Mouse (Mus musculus) stomach, embryonic 15.5 days (tissue): ENCODE results near the gene Zfp663. TPM values are rescaled to one million over a fixed set of nuclear protein-coding genes. Genes with fewer than 3 reads are reported as not detected.

Source experiments
- ATAC-seq: fragments of 200-750 bp; cut with Nextera tagmentation; 2 replicates; pipeline ENCODE4 v1.8.0; 2017; ENCODE audit warnings: low read depth, moderate number of reproducible peaks, moderate TSS enrichment; ENCODE audit not compliant: insufficient read depth, low FRiP score
- H3K27ac ChIP-seq: fragments of 300-500 bp; sonication (generic); 2 replicates; pipeline ENCODE4 v1.5.1; 2015; ENCODE audit warnings: mild to moderate bottlenecking, inconsistent platforms
- H3K27me3 ChIP-seq: fragments of 300-500 bp; sonication (generic); replicated peaks from 2 replicates; pipeline ENCODE4 v1.6.1; 2015; ENCODE audit warnings: inconsistent platforms
- H3K36me3 ChIP-seq: fragments of 300-500 bp; sonication (generic); 2 replicates; pipeline ENCODE4 v1.6.1; 2015; ENCODE audit warnings: inconsistent platforms
- H3K4me1 ChIP-seq: fragments of 300-500 bp; sonication (generic); 2 replicates; pipeline ENCODE4 v1.6.1; 2015; ENCODE audit warnings: inconsistent platforms
- H3K4me2 ChIP-seq: fragments of 300-500 bp; sonication (generic); 2 replicates; pipeline ENCODE4 v1.6.1; 2015; ENCODE audit warnings: mild to moderate bottlenecking, inconsistent platforms
- H3K4me3 ChIP-seq: fragments of 300-500 bp; sonication (generic); replicated peaks from 2 replicates; pipeline ENCODE4 v1.5.1; 2015; ENCODE audit warnings: inconsistent platforms
- H3K9ac ChIP-seq: fragments of 300-500 bp; sonication (generic); 2 replicates; pipeline ENCODE4 v1.6.1; 2015; ENCODE audit warnings: inconsistent platforms
- H3K9me3 ChIP-seq: fragments of 300-500 bp; sonication (generic); 2 replicates; pipeline ENCODE4 v1.6.1; 2016; ENCODE audit warnings: inconsistent platforms
- WGBS: fragments of 180-500 bp; shearing (Covaris S2); methylation state at CpG from one replicate; pipeline ENCODE4 v1.1.7; 2015; 5-methylcytosine and 5-hydroxymethylcytosine counted together
- polyA plus RNA-seq: library from polyadenylated mRNA; unstranded; fragments of >200 nt; fragmentation: Nextera tagmentation; extraction: Ambion mirVana; gene quantifications from 2 replicates; pipeline ENCODE4 v1.2.1, GENCODE M21; 2015

The Zfp663 gene
- polyA plus RNA-seq: 0.64 and 0.66 TPM in 2 replicates

- Histone ChIP-seq H3K36me3 (no peaks in the 10 kb centered on the region), H3K27me3 (peaks cover 16% of the 10 kb centered on the region), H3K4me3 (peak within 1 kb of the TSS; percentile 16; the same call in 1 of the 2 replicates), H3K4me1 (peaks cover 21% of the 10 kb centered on the region), H3K9ac (no peak within 1 kb of the TSS), H3K4me2 (peak within 1 kb of the TSS; percentile 48), H3K27ac (no peak within 1 kb of the TSS), H3K9me3 (no peaks in the 10 kb centered on the region)
- 1% methylated on average over 27 of the region's 27 CpGs for WGBS
- ATAC-seq: no peak
Observed at GRCm38 (mm10) chr2:165368496-165368895, at the start of gene Zfp663. Gene Zfp663, minus strand, starts transcription at chr2:165368729.

- H3K4me1 ChIP-seq: no peaks in the 10 kb centered on the region
- H3K36me3 ChIP-seq: no peaks in the 10 kb centered on the region
- H3K27me3 ChIP-seq: no peaks in the 10 kb centered on the region
- no peak overlapping the region for H3K4me3 ChIP-seq
- no peak overlapping the region for H3K4me2 ChIP-seq
- ATAC-seq: peak; percentile 56; the same call in 1 of the 2 replicates
- no peak overlapping the region for H3K27ac ChIP-seq
- no peak overlapping the region for H3K9ac ChIP-seq
- H3K9me3 ChIP-seq: no peaks in the 10 kb centered on the region
- WGBS: 71% methylated on average over 7 of the region's 7 CpGs
Observed at GRCm38 (mm10) chr2:165417291-165417690, 48.8 kb upstream of the Zfp663 start.

- Histone ChIP-seq H3K27me3 (no peaks in the 10 kb centered on the region), H3K36me3 (no peaks in the 10 kb centered on the region), H3K27ac (no peak overlapping the region), H3K4me1 (no peaks in the 10 kb centered on the region), H3K9ac (no peak overlapping the region), H3K4me2 (no peak overlapping the region), H3K4me3 (no peak overlapping the region), H3K9me3 (no peaks in the 10 kb centered on the region)
- 56% methylated on average over 6 of the region's 6 CpGs for WGBS
- no peak for ATAC-seq
Observed at GRCm38 (mm10) chr2:165415795-165416194, 47.3 kb upstream of the Zfp663 start.

- Histone ChIP-seq H3K9me3 (no peaks in the 10 kb centered on the region), H3K36me3 (no peaks in the 10 kb centered on the region), H3K27me3 (no peaks in the 10 kb centered on the region), H3K4me2 (no peak overlapping the region), H3K4me3 (no peak overlapping the region), H3K4me1 (no peaks in the 10 kb centered on the region), H3K27ac (no peak overlapping the region), H3K9ac (no peak overlapping the region)
- ATAC-seq: no peak
- WGBS: 42% methylated on average over 11 of the region's 11 CpGs
Observed at GRCm38 (mm10) chr2:165415141-165415721, 46.7 kb upstream of the Zfp663 start.

- no peaks in the 10 kb centered on the region for H3K9me3 ChIP-seq
- WGBS: 68% methylated on average over 5 of the region's 5 CpGs
- no peak overlapping the region for H3K9ac ChIP-seq
- H3K27me3 ChIP-seq: no peaks in the 10 kb centered on the region
- no peak overlapping the region for H3K4me2 ChIP-seq
- ATAC-seq: no peak
- H3K4me1 ChIP-seq: no peaks in the 10 kb centered on the region
- H3K27ac ChIP-seq: no peak overlapping the region
- no peaks in the 10 kb centered on the region for H3K36me3 ChIP-seq
- H3K4me3 ChIP-seq: no peak overlapping the region
Observed at GRCm38 (mm10) chr2:165414321-165414720, 45.8 kb upstream of the Zfp663 start.

GRCm38 (mm10) chr2:165413884-165414283 is 45.4 kb upstream of the Zfp663 start:
- Histone ChIP-seq H3K9me3 (no peaks in the 10 kb centered on the region), H3K9ac (no peak overlapping the region), H3K27me3 (no peaks in the 10 kb centered on the region), H3K4me1 (no peaks in the 10 kb centered on the region), H3K4me3 (no peak overlapping the region), H3K4me2 (no peak overlapping the region), H3K27ac (no peak overlapping the region), H3K36me3 (no peaks in the 10 kb centered on the region)
- WGBS: 63% methylated on average over 3 of the region's 3 CpGs
- no peak for ATAC-seq

GRCm38 (mm10) chr2:165407700-165408301 is 39.3 kb upstream of the Zfp663 start:
- H3K4me1 ChIP-seq: peaks cover 6% of the 10 kb centered on the region; the same call in 1 of the 2 replicates
- H3K4me2 ChIP-seq: no peak overlapping the region
- no peak overlapping the region for H3K9ac ChIP-seq
- no peaks in the 10 kb centered on the region for H3K9me3 ChIP-seq
- no peak for ATAC-seq
- H3K4me3 ChIP-seq: no peak overlapping the region
- H3K27ac ChIP-seq: no peak overlapping the region
- 39% methylated on average over 10 of the region's 10 CpGs for WGBS
- H3K27me3 ChIP-seq: no peaks in the 10 kb centered on the region
- no peaks in the 10 kb centered on the region for H3K36me3 ChIP-seq

GRCm38 (mm10) chr2:165405351-165405750 is 36.8 kb upstream of the Zfp663 start:
- H3K36me3 ChIP-seq: no peaks in the 10 kb centered on the region
- peak; percentile 48; the same call in 1 of the 2 replicates for ATAC-seq
- H3K4me1 ChIP-seq: peaks cover 13% of the 10 kb centered on the region; the same call in 1 of the 2 replicates
- H3K27me3 ChIP-seq: no peaks in the 10 kb centered on the region
- 38% methylated on average over 6 of the region's 6 CpGs for WGBS
- no peak overlapping the region for H3K9ac ChIP-seq
- H3K9me3 ChIP-seq: no peaks in the 10 kb centered on the region
- no peak overlapping the region for H3K4me3 ChIP-seq
- no peak overlapping the region for H3K4me2 ChIP-seq
- peak overlapping the region; percentile 31; the same call in 1 of the 2 replicates for H3K27ac ChIP-seq

- Histone ChIP-seq H3K27ac (0 out of 2 replicates have a peak overlapping the region, but pooled peaks have one; percentile 31), H3K9me3 (no peaks in the 10 kb centered on the region), H3K4me1 (peaks cover 13% of the 10 kb centered on the region; the same call in 1 of the 2 replicates), H3K36me3 (no peaks in the 10 kb centered on the region), H3K9ac (no peak overlapping the region), H3K4me2 (no peak overlapping the region), H3K27me3 (no peaks in the 10 kb centered on the region), H3K4me3 (no peak overlapping the region)
- ATAC-seq: no peak
- WGBS: 27% methylated on average over 9 of the region's 9 CpGs
Observed at GRCm38 (mm10) chr2:165404951-165405350, 36.4 kb upstream of the Zfp663 start.

- no peak overlapping the region for H3K4me2 ChIP-seq
- WGBS: 64% methylated on average over 15 of the region's 15 CpGs
- H3K9me3 ChIP-seq: no peaks in the 10 kb centered on the region
- ATAC-seq: no peak
- no peak overlapping the region for H3K9ac ChIP-seq
- no peaks in the 10 kb centered on the region for H3K36me3 ChIP-seq
- H3K4me3 ChIP-seq: no peak overlapping the region
- peaks cover 14% of the 10 kb centered on the region for H3K4me1 ChIP-seq
- no peak overlapping the region for H3K27ac ChIP-seq
- H3K27me3 ChIP-seq: no peaks in the 10 kb centered on the region
Observed at GRCm38 (mm10) chr2:165398164-165398785, 29.7 kb upstream of the Zfp663 start.

GRCm38 (mm10) chr2:165397502-165398163 is 29.1 kb upstream of the Zfp663 start:
- no peak for ATAC-seq
- Histone ChIP-seq H3K27me3 (no peaks in the 10 kb centered on the region), H3K4me1 (peaks cover 14% of the 10 kb centered on the region), H3K9me3 (no peaks in the 10 kb centered on the region), H3K9ac (no peak overlapping the region), H3K4me3 (no peak overlapping the region), H3K27ac (no peak overlapping the region), H3K36me3 (no peaks in the 10 kb centered on the region), H3K4me2 (no peak overlapping the region)
- WGBS: 73% methylated on average over 23 of the region's 23 CpGs
